Mouse (Mus musculus): ENCODE data around the gene L3mbtl3.

Gene L3mbtl3

GRCm38 (mm10) chr10:26333966-26334365 lies 41.8 kb downstream of the L3mbtl3 start:
- no peak for DNase-seq

GRCm38 (mm10) chr10:26332781-26333180 lies 43.0 kb downstream of the L3mbtl3 start:
- DNase-seq = no peak

- DNase-seq = no peak
Measured at GRCm38 (mm10) chr10:26328843-26329242, 46.9 kb downstream of the L3mbtl3 start.

GRCm38 (mm10) chr10:26327691-26328542 lies 47.9 kb downstream of the L3mbtl3 start:
- DNase-seq = no peak

- DNase-seq = no peak
Measured at GRCm38 (mm10) chr10:26327291-26327690, 48.5 kb downstream of the L3mbtl3 start.

- no peak for DNase-seq
Measured at GRCm38 (mm10) chr10:26325320-26325719, 50.5 kb downstream of the L3mbtl3 start.

GRCm38 (mm10) chr10:26322344-26323051 lies 53.3 kb downstream of the L3mbtl3 start:
- DNase-seq = no peak

GRCm38 (mm10) chr10:26320679-26321078 lies 55.1 kb downstream of the L3mbtl3 start:
- no peak for DNase-seq

- peak; percentile 51 for DNase-seq
Measured at GRCm38 (mm10) chr10:26314327-26314726, 61.4 kb downstream of the L3mbtl3 start.

- no peak for DNase-seq
Measured at GRCm38 (mm10) chr10:26303485-26303884, 72.3 kb downstream of the L3mbtl3 start.

GRCm38 (mm10) chr10:26302336-26302735 lies 73.4 kb downstream of the L3mbtl3 start:
- no peak for DNase-seq

GRCm38 (mm10) chr10:26297626-26298025 lies 78.1 kb downstream of the L3mbtl3 start:
- no peak for DNase-seq

- peak; percentile 49 for DNase-seq
Measured at GRCm38 (mm10) chr10:26297200-26297599, 78.6 kb downstream of the L3mbtl3 start.

- DNase-seq = no peak
Measured at GRCm38 (mm10) chr10:26287136-26287535, 88.6 kb downstream of the L3mbtl3 start.

- no peak for DNase-seq
Measured at GRCm38 (mm10) chr10:26280009-26280408, 95.8 kb downstream of the L3mbtl3 start.

GRCm38 (mm10) chr10:26275414-26275813 lies 100.4 kb downstream of the L3mbtl3 start:
- DNase-seq = no peak

GRCm38 (mm10) chr10:26263744-26264459 lies 111.9 kb downstream of the L3mbtl3 start:
- no peak for DNase-seq

- DNase-seq = no peak
Measured at GRCm38 (mm10) chr10:26259908-26260307, 115.9 kb downstream of the L3mbtl3 start.

- DNase-seq = peak; percentile 62
Measured at GRCm38 (mm10) chr10:26249426-26250165, 126.2 kb downstream of the L3mbtl3 start.

GRCm38 (mm10) chr10:26244466-26244865 lies 131.3 kb downstream of the L3mbtl3 start:
- DNase-seq = no peak

- peak; percentile 19 for DNase-seq
Measured at GRCm38 (mm10) chr10:26243203-26243602, 132.6 kb downstream of the L3mbtl3 start.

GRCm38 (mm10) chr10:26239090-26239489 lies 136.7 kb downstream of the L3mbtl3 start:
- DNase-seq = no peak

- DNase-seq = no peak
Measured at GRCm38 (mm10) chr10:26238559-26238958, 137.2 kb downstream of the L3mbtl3 start.
